Mouse (Mus musculus) stomach, embryonic 16.5 days (tissue): ENCODE results near the gene Tbx4. TPM values are rescaled to one million over a fixed set of nuclear protein-coding genes. Genes with fewer than 3 reads are reported as not detected.

Experiments
- ATAC-seq: fragments of 200-750 bp; cut with Nextera tagmentation; 2 replicates; pipeline ENCODE4 v1.8.0; 2017; ENCODE audit warnings: moderate number of reproducible peaks, moderate TSS enrichment; ENCODE audit not compliant: insufficient read depth, low FRiP score
- H3K27ac ChIP-seq: fragments of 300-500 bp; sonication (generic); 2 replicates; pipeline ENCODE4 v1.5.1; 2014; ENCODE audit warnings: low read length
- H3K27me3 ChIP-seq: fragments of 300-500 bp; sonication (generic); 2 replicates; pipeline ENCODE4 v1.6.1; 2014; ENCODE audit warnings: low read length, control low read depth, mixed read lengths; ENCODE audit not compliant: control insufficient read depth, insufficient read depth
- H3K36me3 ChIP-seq: fragments of 300-500 bp; sonication (generic); 2 replicates; pipeline ENCODE4 v1.6.1; 2014; ENCODE audit warnings: low read length; ENCODE audit not compliant: control insufficient read depth, insufficient read depth
- H3K4me1 ChIP-seq: fragments of 300-500 bp; sonication (generic); 2 replicates; pipeline ENCODE4 v1.6.1; 2014; ENCODE audit warnings: low read length, control low read depth, mixed read lengths; ENCODE audit not compliant: control insufficient read depth, insufficient read depth
- H3K4me2 ChIP-seq: fragments of 300-500 bp; sonication (generic); 2 replicates; pipeline ENCODE4 v1.6.1; 2014; ENCODE audit warnings: low read depth, low read length, mixed read lengths
- H3K4me3 ChIP-seq: fragments of 300-500 bp; sonication (generic); replicated peaks from 2 replicates; pipeline ENCODE4 v1.5.1; 2014; ENCODE audit warnings: mild to moderate bottlenecking, low read length
- H3K9ac ChIP-seq: fragments of 300-500 bp; sonication (generic); 2 replicates; pipeline ENCODE4 v1.6.1; 2014; ENCODE audit warnings: low read length
- H3K9me3 ChIP-seq: fragments of 300-500 bp; sonication (generic); replicated peaks from 2 replicates; pipeline ENCODE4 v1.6.1; 2016; ENCODE audit warnings: low read length, control low read depth; ENCODE audit not compliant: control insufficient read depth
- WGBS: fragments of 180-500 bp; shearing (Covaris S2); extraction: QIAGEN DNeasy Blood & Tissue Kit; methylation state at CpG from one replicate; pipeline ENCODE4 v1.1.7; 2014; 5-methylcytosine and 5-hydroxymethylcytosine counted together
- polyA plus RNA-seq: library from polyadenylated mRNA; unstranded; fragments of >200 nt; fragmentation: Nextera tagmentation; extraction: Ambion mirVana; gene quantifications from 2 replicates; pipeline ENCODE4 v1.2.1, GENCODE M21; 2015

Gene Tbx4
- polyA plus RNA-seq, 1 experiment from 2014 or later: 0.17 TPM

DNA sequence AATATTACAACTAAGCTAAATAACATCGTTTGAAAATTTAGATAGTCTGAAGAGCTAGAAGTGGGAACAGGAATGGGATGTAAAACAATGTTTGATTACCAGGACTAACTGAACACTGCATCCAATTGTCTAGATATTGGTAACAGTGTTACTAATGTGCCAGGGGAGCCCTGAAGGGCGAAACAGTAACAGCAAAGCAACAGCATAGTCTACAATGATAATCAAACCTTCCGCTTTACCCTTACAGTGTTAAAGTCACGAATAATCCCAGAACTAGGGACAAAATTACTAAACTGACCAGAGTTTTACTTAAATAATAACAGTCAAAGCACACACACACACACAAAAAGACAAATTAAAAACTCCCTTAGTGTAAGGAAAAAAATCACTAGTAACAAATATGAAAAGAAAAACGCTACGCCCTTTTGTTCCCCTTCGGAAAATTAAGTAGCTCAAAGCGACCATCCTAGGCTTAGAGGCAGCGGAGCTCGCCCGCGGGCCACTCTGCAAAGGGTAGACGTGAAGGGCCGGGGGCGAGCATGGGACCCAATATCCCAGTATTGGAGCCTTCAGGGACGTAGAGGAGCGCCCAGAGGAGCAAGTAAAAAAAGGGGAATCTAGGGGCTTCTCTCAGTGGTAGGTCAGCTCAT is 1.7 kb downstream of the Tbx4 start:
- no peak overlapping the region for H3K27ac ChIP-seq
- no peaks in the 10 kb centered on the region for H3K9me3 ChIP-seq
- WGBS: 9% methylated on average over 17 of the region's 17 CpGs
- H3K4me1 ChIP-seq: 0 out of 2 replicates have a peak, but pooled peaks cover 3% of the 10 kb centered on the region
- no peak overlapping the region for H3K9ac ChIP-seq
- no peaks in the 10 kb centered on the region for H3K36me3 ChIP-seq
- no peak overlapping the region for H3K4me3 ChIP-seq
- H3K27me3 ChIP-seq: peaks cover 82% of the 10 kb centered on the region
- ATAC-seq: no peak
- H3K4me2 ChIP-seq: no peak overlapping the region

GRCm38 (mm10) chr11:85888451-85888961 is 2.3 kb downstream of the Tbx4 start:
- 0 out of 2 replicates have a peak, but pooled peaks cover 3% of the 10 kb centered on the region for H3K4me1 ChIP-seq
- H3K27me3 ChIP-seq: peaks cover 85% of the 10 kb centered on the region
- WGBS: 7% methylated on average over 26 of the region's 26 CpGs
- no peak overlapping the region for H3K4me2 ChIP-seq
- H3K27ac ChIP-seq: no peak overlapping the region
- no peaks in the 10 kb centered on the region for H3K9me3 ChIP-seq
- H3K4me3 ChIP-seq: no peak overlapping the region
- no peak overlapping the region for H3K9ac ChIP-seq
- no peaks in the 10 kb centered on the region for H3K36me3 ChIP-seq
- no peak for ATAC-seq

- Histone ChIP-seq H3K9me3 (no peaks in the 10 kb centered on the region), H3K4me3 (no peak overlapping the region), H3K4me1 (0 out of 2 replicates have a peak, but pooled peaks cover 3% of the 10 kb centered on the region), H3K27ac (no peak overlapping the region), H3K4me2 (no peak overlapping the region), H3K9ac (no peak overlapping the region), H3K36me3 (no peaks in the 10 kb centered on the region), H3K27me3 (peaks cover 89% of the 10 kb centered on the region)
- 58% methylated on average over 8 of the region's 8 CpGs for WGBS
- ATAC-seq: no peak
These were observed 3.0 kb downstream of the Tbx4 start for GRCm38 (mm10) chr11:85889056-85889729.

DNA sequence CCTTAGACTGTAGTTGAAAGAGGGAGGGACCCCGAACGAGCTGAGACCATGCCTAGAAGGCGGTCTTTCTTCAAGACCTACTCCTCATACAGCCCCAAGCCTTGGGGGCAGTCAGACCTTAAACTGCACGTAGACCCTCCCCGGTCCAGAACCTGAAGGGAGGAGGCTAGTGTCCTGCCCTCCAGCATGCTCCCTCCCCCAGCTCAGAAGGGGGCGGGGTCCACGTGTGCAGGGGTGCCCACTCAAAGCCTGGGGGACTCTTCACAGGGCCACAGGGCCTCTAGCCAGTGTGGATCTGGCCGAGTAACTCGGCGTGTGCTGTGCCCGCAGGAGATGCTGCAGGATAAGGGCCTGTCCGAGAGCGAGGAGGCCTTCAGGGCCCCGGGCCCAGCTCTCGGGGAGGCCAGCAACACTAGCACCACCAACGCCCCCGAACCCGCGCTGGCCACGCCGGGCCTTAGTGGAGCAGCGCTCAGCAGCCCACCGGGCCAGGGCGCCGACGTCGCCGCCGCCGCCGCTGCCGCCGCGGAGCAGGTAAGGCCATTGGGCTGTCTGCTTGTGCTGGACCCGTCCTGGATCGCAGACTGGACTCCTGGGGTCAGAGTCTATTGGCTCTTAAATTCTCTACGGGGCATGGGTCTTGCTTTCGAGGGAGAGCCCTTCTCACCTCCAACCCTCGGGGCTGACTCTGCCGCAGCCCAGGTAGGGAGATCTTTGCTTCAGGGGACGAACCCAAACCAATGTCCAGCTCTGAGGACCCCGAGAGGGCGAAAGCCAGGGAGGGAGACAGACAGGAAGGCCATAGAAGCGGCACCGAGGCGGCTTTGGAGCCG is 3.7 kb downstream of the Tbx4 start:
- 0 out of 2 replicates have a peak, but pooled peaks cover 3% of the 10 kb centered on the region for H3K4me1 ChIP-seq
- H3K9ac ChIP-seq: no peak overlapping the region
- H3K27me3 ChIP-seq: peaks cover 87% of the 10 kb centered on the region
- H3K36me3 ChIP-seq: no peaks in the 10 kb centered on the region
- ATAC-seq: 0 out of 2 replicates have a peak, but pooled peaks have one; percentile 35
- H3K27ac ChIP-seq: no peak overlapping the region
- WGBS: 14% methylated on average over 47 of the region's 47 CpGs
- H3K4me2 ChIP-seq: no peak overlapping the region
- no peaks in the 10 kb centered on the region for H3K9me3 ChIP-seq
- no peak overlapping the region for H3K4me3 ChIP-seq

DNA sequence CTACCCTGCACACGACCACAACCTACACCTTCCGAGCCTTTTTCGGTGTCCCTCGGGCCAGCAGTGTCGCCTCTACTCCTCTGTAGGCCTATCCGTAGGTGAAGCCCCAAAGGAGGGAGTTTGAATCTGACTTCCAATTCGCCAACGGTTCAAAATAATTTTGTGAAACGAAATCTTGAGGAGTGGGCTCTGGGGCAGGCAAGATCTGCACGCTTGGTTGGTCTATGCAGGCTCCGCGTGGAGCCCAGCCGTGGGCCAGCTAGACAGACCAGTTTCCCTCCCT is 4.3 kb downstream of the Tbx4 start:
- peaks cover 86% of the 10 kb centered on the region for H3K27me3 ChIP-seq
- H3K4me2 ChIP-seq: no peak overlapping the region
- no peaks in the 10 kb centered on the region for H3K9me3 ChIP-seq
- no peak for ATAC-seq
- H3K36me3 ChIP-seq: no peaks in the 10 kb centered on the region
- H3K4me3 ChIP-seq: no peak overlapping the region
- WGBS: 14% methylated on average over 13 of the region's 13 CpGs
- no peak overlapping the region for H3K9ac ChIP-seq
- no peak overlapping the region for H3K27ac ChIP-seq
- H3K4me1 ChIP-seq: 0 out of 2 replicates have a peak, but pooled peaks cover 3% of the 10 kb centered on the region

- 5% methylated on average over 13 of the region's 13 CpGs for WGBS
- ATAC-seq: no peak
- H3K9me3 ChIP-seq: no peaks in the 10 kb centered on the region
- H3K4me1 ChIP-seq: 0 out of 2 replicates have a peak, but pooled peaks cover 3% of the 10 kb centered on the region
- peaks cover 86% of the 10 kb centered on the region for H3K27me3 ChIP-seq
- H3K36me3 ChIP-seq: no peaks in the 10 kb centered on the region
- H3K4me2 ChIP-seq: no peak overlapping the region
- no peak overlapping the region for H3K4me3 ChIP-seq
- no peak overlapping the region for H3K9ac ChIP-seq
- no peak overlapping the region for H3K27ac ChIP-seq
These were observed 4.9 kb downstream of the Tbx4 start for GRCm38 (mm10) chr11:85891010-85891691.

GRCm38 (mm10) chr11:85891692-85892040 is 5.4 kb downstream of the Tbx4 start:
- no peak overlapping the region for H3K27ac ChIP-seq
- WGBS: 20% methylated on average over 2 of the region's 2 CpGs
- H3K9ac ChIP-seq: no peak overlapping the region
- no peak for ATAC-seq
- peaks cover 85% of the 10 kb centered on the region for H3K27me3 ChIP-seq
- H3K9me3 ChIP-seq: no peaks in the 10 kb centered on the region
- no peak overlapping the region for H3K4me3 ChIP-seq
- H3K4me1 ChIP-seq: 0 out of 2 replicates have a peak, but pooled peaks cover 3% of the 10 kb centered on the region
- no peaks in the 10 kb centered on the region for H3K36me3 ChIP-seq
- H3K4me2 ChIP-seq: no peak overlapping the region

GRCm38 (mm10) chr11:85892771-85893170 is 6.5 kb downstream of the Tbx4 start:
- Histone ChIP-seq H3K4me3 (no peak overlapping the region), H3K27me3 (peaks cover 91% of the 10 kb centered on the region), H3K4me2 (no peak overlapping the region), H3K9me3 (no peaks in the 10 kb centered on the region), H3K36me3 (no peaks in the 10 kb centered on the region), H3K9ac (no peak overlapping the region), H3K27ac (no peak overlapping the region), H3K4me1 (0 out of 2 replicates have a peak, but pooled peaks cover 3% of the 10 kb centered on the region)
- no peak for ATAC-seq
- 8% methylated on average over 6 of the region's 6 CpGs for WGBS
